ENCODE assay signal across 8 mouse cellular contexts in genomic region chr1:69729031-69729679, GRCm38 (mm10). TPM values are rescaled to one million over a fixed set of nuclear protein-coding genes. Genes with fewer than 3 reads are reported as not detected.
DNase-seq lines count a peak whose midpoint lies in the region; ATAC-seq lines count a peak whose summit lies in the region.
"Had no signal": no experiment of that assay in that cellular context is flagged by ENCODE, and none has a peak within 500 bp of the region (broad histone marks: within the 10 kb centered on the region; RNA-seq: fewer than 3 reads in every experiment).

No protein-coding gene starts in this region.

- 9% methylated on average over 5 of the region's 5 CpGs for WGBS in midbrain, embryonic 14.5 days

- peaks cover 5% of the 10 kb centered on the region; the same call in 1 of the 2 replicates for H3K4me1 ChIP-seq in midbrain, embryonic 14.5 days (ENCODE audit: control insufficient read depth, insufficient read depth, low read length)

- DNase-seq in R1 (ENCODE audit: low read depth, low spot score): peak; percentile 38
- peak; percentile 46 for DNase-seq in embryo, embryonic 9.5 days (ENCODE audit: extremely low spot score)
- peak; percentile 7 for DNase-seq in forelimb bud, embryonic 11.5 days (ENCODE audit: low read depth, low spot score)
- DNase-seq in midbrain, embryonic 14.5 days: peak; percentile 80
- DNase-seq in urinary bladder, postnatal 10 days (ENCODE audit: low spot score): no peak
- no peak for DNase-seq in gastrocnemius, postnatal 25 days
- DNase-seq in layer of hippocampus, adult 11-12 months (ENCODE audit: low spot score): no peak

- peak overlapping the region; percentile 55 for H3K27ac ChIP-seq in midbrain, embryonic 14.5 days (replicated peaks; ENCODE audit: low read depth, low read length)
- H3K27ac ChIP-seq: liver, embryonic 14.5 days had no signal

- H3K4me3 ChIP-seq in midbrain, embryonic 14.5 days (replicated peaks; ENCODE audit: low read depth, low read length): no peak overlapping the region

- no peak overlapping the region; the same call in 1 of the 2 replicates for H3K4me2 ChIP-seq in midbrain, embryonic 14.5 days (ENCODE audit: low read length)

- H3K9me3 ChIP-seq in midbrain, embryonic 14.5 days (ENCODE audit: control insufficient read depth, low read length): no peaks in the 10 kb centered on the region

- ATAC-seq in midbrain, embryonic 14.5 days (ENCODE audit: low FRiP score, low TSS enrichment): peak; percentile 70; the same call in 1 of the 2 replicates

- no peaks in the 10 kb centered on the region for H3K36me3 ChIP-seq in midbrain, embryonic 14.5 days (ENCODE audit: control insufficient read depth, insufficient read depth, low read length)

- no peaks in the 10 kb centered on the region for H3K27me3 ChIP-seq in midbrain, embryonic 14.5 days (ENCODE audit: control insufficient read depth, insufficient read depth, low read length)

- no peak overlapping the region for H3K9ac ChIP-seq in midbrain, embryonic 14.5 days (replicated peaks; ENCODE audit: low read length)
- H3K9ac ChIP-seq: liver, embryonic 14.5 days had no signal

RNA-seq across cellular contexts. Expression of gene Ikzf2, which starts 42.1 kb away (rescaled TPM):
- polyA plus RNA-seq in midbrain, embryonic 14.5 days (2014; fragmentation: Nextera tagmentation; extraction: Ambion mirVana): 4.5 TPM in 2 replicates
- total RNA-seq in gastrocnemius, postnatal 25 days (2021): 10 to 100 TPM in 1 of 2 experiments, 1 to 10 TPM in 1; 9.1 to 14.5 TPM

Comparison
In these comparisons a context has a peak if more than half of its experiments do, and no peak if none do; other contexts are left out.
1. DNase-seq: peak in R1 (single experiment), embryo, embryonic 9.5 days (single experiment), forelimb bud, embryonic 11.5 days (single experiment) and midbrain, embryonic 14.5 days (single experiment); none in urinary bladder, postnatal 10 days (single experiment), gastrocnemius, postnatal 25 days (single experiment) and layer of hippocampus, adult 11-12 months (single experiment).